Mouse (Mus musculus): ENCODE measurements around the gene Csmd2. TPM values are rescaled to one million over a fixed set of nuclear protein-coding genes. Genes with fewer than 3 reads are reported as not detected.

Gene Csmd2
- polyA plus RNA-seq, 1 experiment from 2014 or later = not detected

DNA sequence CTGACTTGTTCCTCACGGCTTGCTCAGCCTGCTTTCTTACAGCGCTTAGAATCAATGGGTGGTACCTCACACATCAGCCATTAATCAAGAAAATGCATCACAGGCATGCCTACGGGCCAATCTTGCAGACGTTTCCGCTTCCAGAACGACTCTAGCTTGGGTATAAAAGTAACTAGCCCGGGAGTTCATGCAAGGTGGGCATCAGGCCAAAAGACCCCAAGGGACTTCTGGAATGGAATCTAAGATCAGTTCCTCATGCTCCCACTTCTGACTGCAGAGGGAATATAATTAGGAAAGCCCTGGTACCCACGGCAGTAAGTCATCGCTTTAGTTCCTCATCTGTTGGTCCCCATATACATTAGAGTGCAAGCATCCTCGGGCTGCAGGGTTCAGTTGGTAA lies 282.5 kb downstream of the Csmd2 start:
- 86% methylated on average over 9 of the region's 10 CpGs for WGBS (ENCODE audit: missing documents)
- H3K27ac ChIP-seq = no peak overlapping the region
- H3K36me3 ChIP-seq (ENCODE audit: inconsistent target) = no peaks in the 10 kb centered on the region
- no peaks in the 10 kb centered on the region for H3K79me2 ChIP-seq (ENCODE audit: inconsistent target)
- H3K4me3 ChIP-seq (ENCODE audit: inconsistent target) = no peak overlapping the region

DNA sequence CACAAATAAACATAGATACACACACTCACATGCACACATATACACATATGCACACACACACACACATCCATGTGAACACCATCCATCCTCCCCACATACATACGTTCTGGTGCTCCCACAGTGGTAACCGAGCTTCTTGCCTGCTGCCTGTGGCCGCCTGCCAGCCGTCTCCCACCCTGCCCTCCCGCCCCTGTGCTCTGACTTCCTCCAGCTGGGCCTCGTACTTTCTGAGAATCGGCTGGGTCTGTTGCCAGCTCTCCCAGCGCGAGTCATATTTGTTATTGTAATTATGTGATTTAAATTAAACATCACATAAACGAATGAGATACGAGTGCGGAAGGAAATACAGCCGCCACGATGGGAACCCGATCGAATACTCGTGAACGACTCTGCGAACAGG lies 283.3 kb downstream of the Csmd2 start:
- Histone ChIP-seq H3K36me3 (ENCODE audit: inconsistent target) (no peaks in the 10 kb centered on the region), H3K79me2 (ENCODE audit: inconsistent target) (no peaks in the 10 kb centered on the region), H3K27ac (no peak overlapping the region), H3K4me3 (ENCODE audit: inconsistent target) (no peak overlapping the region)
- 83% methylated on average over 17 of the region's 19 CpGs for WGBS (ENCODE audit: missing documents)

DNA sequence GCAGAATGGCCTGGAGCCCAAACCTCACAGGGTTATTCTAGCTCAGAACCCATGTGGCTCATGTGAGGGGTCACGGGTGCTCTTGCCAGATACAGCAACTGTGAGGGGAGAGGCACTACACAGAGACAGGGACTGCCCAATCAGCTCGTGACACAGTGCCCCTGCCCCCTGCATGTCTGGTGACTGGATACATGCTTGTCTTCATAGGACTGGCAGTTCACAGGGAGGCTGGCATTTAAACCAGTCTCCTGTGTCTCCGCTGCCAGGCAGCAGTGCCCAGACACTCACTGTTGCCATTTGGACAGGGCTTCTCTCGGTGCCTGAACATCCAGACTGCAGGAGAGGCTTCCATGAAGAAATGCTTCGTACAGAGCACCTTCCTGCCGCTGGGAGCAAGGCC lies 284.8 kb downstream of the Csmd2 start:
- H3K79me2 ChIP-seq (ENCODE audit: inconsistent target) = no peaks in the 10 kb centered on the region
- no peak overlapping the region for H3K4me3 ChIP-seq (ENCODE audit: inconsistent target)
- no peak overlapping the region for H3K27ac ChIP-seq
- 74% methylated on average over 6 of the region's 6 CpGs for WGBS (ENCODE audit: missing documents)
- no peaks in the 10 kb centered on the region for H3K36me3 ChIP-seq (ENCODE audit: inconsistent target)

DNA sequence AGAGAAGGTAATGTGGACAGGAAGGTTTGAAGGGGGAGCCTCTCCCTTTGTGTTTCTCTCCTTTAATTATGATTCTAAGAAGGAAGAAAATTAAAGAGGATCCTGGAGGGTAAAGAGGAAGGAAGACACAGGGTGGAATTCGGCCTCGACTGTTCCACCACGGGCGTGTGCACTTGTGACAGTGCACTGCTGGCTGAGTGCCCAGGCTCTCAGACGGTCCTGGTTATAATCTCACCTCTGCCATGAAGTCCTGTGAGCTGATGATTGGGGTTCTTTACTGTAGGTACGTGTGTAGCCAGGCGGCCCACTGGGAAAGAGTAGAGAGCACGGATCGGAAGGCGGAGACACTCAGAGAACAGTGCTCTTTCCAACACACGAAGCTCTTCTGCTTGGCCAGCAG lies 285.5 kb downstream of the Csmd2 start:
- Histone ChIP-seq H3K4me3 (ENCODE audit: inconsistent target) (no peak overlapping the region), H3K27ac (no peak overlapping the region), H3K79me2 (ENCODE audit: inconsistent target) (no peaks in the 10 kb centered on the region), H3K36me3 (ENCODE audit: inconsistent target) (no peaks in the 10 kb centered on the region)
- WGBS (ENCODE audit: missing documents) = 72% methylated on average over 11 of the region's 11 CpGs

DNA sequence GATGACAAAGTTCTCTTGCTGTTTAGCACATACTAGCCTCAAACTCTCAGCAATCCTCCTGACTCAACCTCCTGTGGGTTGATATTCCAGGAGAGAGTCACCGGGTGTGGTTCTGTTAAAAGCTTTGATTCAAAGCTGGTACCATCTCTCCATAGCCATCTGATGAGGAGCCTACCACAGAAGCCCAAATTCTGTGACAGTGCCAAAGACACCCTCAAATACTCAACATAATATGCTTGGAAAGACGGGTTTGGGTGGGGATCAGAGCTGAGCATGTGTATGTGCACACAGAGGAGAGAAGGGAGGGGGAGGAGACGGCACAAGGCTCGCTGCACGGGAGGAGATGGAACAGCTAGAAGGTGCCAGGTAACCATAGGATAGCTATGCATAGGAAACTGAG lies 287.5 kb downstream of the Csmd2 start:
- Histone ChIP-seq H3K4me3 (ENCODE audit: inconsistent target) (no peak overlapping the region), H3K27ac (no peak overlapping the region), H3K36me3 (ENCODE audit: inconsistent target) (no peaks in the 10 kb centered on the region), H3K79me2 (ENCODE audit: inconsistent target) (no peaks in the 10 kb centered on the region)
- WGBS (ENCODE audit: missing documents) = 74% methylated on average over 5 of the region's 5 CpGs

DNA sequence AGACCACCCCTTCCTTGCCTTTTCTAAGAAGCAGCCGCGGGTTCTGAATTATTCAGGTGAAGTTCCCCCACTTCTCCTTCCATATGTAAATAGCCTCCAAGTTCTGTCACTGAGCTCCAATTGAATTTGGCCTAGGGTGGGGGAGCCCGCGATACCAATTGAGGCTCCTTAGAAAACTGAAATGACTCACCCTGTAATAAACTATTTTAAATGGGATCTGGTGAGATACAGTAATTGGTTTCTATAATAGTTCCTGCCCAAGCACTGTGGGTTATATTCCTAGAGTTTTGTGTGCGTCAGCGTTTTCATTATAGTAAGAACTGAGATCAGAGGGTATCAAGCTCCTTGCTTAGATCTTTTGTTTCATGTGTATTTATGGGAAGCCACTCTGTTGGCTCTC lies 287.9 kb downstream of the Csmd2 start:
- WGBS (ENCODE audit: missing documents) = 71% methylated on average over 6 of the region's 6 CpGs
- H3K36me3 ChIP-seq (ENCODE audit: inconsistent target) = no peaks in the 10 kb centered on the region
- no peak overlapping the region for H3K27ac ChIP-seq
- H3K4me3 ChIP-seq (ENCODE audit: inconsistent target) = no peak overlapping the region
- no peaks in the 10 kb centered on the region for H3K79me2 ChIP-seq (ENCODE audit: inconsistent target)

DNA sequence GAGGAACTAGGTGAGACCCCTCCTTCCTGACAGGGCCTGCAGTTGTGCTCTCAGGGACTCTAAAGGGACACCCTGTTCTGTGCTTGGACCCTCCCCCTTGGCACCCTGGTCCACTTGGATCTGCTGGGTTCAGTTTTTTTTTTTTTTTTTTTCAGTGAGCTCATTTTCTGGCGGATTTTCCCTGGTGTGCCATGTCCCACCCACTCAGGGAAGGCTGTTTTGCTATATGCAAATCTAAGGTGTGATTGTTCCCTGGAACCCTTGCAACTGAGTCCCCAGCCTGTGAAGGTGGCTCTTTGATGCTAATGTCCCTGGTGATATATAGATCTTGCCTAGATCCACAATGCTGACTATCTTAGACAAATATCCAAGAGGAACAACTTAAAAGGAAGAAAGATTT lies 297.4 kb downstream of the Csmd2 start:
- H3K4me3 ChIP-seq (ENCODE audit: inconsistent target) = no peak overlapping the region
- no peak overlapping the region for H3K27ac ChIP-seq
- 58% methylated on average over 1 of the region's 1 CpGs for WGBS (ENCODE audit: missing documents)
- H3K36me3 ChIP-seq (ENCODE audit: inconsistent target) = no peaks in the 10 kb centered on the region
- H3K79me2 ChIP-seq (ENCODE audit: inconsistent target) = no peaks in the 10 kb centered on the region

DNA sequence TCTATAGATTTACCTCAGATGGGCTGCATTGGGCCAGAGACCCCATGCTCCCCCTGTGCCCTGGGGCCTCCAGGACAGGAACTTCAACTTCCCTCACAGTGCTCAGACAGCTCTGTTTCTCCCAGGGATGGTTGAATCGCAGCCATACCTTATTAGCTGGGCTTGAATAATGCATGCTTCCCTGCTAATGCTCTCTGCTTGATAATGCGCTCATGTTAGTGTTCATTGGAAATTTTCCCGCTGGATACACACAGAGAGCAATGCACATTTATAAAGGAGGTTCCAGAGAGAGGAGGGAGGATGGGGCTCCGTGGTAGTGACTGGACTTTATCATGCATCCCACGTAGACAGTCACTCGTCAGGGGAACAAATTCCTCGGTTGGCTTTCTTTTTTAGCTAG lies 300.4 kb downstream of the Csmd2 start:
- Histone ChIP-seq H3K4me3 (ENCODE audit: inconsistent target) (no peak overlapping the region), H3K79me2 (ENCODE audit: inconsistent target) (no peaks in the 10 kb centered on the region), H3K36me3 (ENCODE audit: inconsistent target) (no peaks in the 10 kb centered on the region), H3K27ac (no peak overlapping the region)
- 76% methylated on average over 7 of the region's 7 CpGs for WGBS (ENCODE audit: missing documents)

DNA sequence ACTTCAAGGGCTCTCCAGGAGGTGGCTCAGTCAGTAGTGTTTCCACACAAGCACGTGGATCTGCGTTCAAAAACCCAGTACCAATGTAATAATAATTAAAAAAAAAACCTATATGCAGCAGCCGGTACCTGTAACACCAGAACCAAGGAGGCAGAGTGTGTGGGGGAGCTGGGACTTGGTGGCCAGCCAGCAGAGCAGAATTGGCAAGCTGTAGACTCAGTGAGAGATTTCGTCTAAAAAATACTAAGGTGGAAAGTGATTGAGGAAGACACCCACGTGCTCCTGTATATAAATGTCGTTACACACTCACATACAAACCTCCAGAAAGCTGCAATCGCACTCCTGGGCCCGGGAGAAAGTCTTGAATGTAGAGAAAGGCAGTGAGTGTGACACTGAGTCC lies 316.4 kb downstream of the Csmd2 start:
- Histone ChIP-seq H3K36me3 (ENCODE audit: inconsistent target) (no peaks in the 10 kb centered on the region), H3K79me2 (ENCODE audit: inconsistent target) (no peaks in the 10 kb centered on the region), H3K27ac (no peak overlapping the region), H3K4me3 (ENCODE audit: inconsistent target) (no peak overlapping the region)
- WGBS (ENCODE audit: missing documents) = 74% methylated on average over 6 of the region's 8 CpGs

DNA sequence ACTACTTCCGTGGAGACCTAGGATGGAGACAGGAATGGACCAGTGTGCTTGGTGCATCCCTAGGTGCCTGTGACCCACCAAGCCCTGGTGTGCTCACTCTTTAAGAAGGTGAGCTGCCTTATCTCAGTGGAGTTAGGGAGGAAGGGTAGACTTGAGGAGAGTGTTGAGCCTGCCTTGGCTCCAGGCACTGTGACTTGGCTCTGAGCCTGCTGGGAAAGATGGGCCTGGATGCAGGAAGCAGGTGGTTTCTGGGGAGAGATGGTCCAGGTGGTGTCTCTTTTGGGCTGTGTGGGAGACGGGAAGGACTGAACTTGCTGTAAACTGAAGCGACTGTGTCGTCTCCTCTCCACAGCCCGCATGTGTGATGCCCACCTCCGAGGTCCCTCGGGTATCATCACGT lies 318.4 kb downstream of the Csmd2 start:
- H3K27ac ChIP-seq = no peak overlapping the region
- no peak overlapping the region for H3K4me3 ChIP-seq (ENCODE audit: inconsistent target)
- WGBS (ENCODE audit: missing documents) = 89% methylated on average over 8 of the region's 8 CpGs
- no peaks in the 10 kb centered on the region for H3K79me2 ChIP-seq (ENCODE audit: inconsistent target)
- no peaks in the 10 kb centered on the region for H3K36me3 ChIP-seq (ENCODE audit: inconsistent target)

DNA sequence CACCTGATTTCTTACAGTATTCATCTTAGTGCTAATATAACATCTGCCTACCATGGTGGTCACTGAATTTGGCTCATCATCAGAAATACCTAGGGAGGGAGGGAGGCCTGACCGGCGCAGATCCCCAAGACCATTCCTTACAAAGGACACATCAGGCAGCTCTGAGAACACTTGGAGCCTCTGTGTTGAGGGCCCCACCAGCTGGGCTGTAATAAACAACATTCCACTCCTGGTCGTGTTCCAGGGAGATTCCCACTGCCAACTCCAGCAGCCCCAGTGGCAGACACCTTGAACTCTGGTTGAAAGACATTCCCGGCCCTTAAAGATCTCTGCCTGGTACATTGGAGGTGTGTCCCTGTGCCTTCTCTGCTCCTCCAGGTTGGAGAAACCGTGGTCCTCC lies 327.7 kb downstream of the Csmd2 start:
- WGBS (ENCODE audit: missing documents) = 58% methylated on average over 4 of the region's 5 CpGs
- H3K79me2 ChIP-seq (ENCODE audit: inconsistent target) = no peaks in the 10 kb centered on the region
- no peak overlapping the region for H3K27ac ChIP-seq
- H3K4me3 ChIP-seq (ENCODE audit: inconsistent target) = no peak overlapping the region
- H3K36me3 ChIP-seq (ENCODE audit: inconsistent target) = no peaks in the 10 kb centered on the region

DNA sequence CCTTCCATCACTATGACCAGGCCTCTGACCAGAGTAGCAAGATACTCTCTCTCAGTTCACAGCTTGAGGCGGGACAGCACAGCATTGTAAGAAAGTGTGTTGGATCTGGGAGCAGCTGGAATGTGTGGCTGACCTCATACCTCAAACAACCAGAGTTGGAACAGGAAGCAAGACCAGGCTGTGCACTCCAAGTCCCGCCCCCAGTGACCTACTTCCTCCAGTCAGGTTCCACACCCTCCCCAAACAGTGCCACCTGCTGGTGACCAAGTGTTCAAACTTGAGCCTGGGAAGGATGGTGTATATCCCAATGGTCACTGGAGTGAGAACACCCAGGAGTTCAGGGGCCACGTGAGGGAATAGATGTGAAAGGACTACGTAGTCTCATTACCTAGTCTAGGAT lies 330.3 kb downstream of the Csmd2 start:
- no peaks in the 10 kb centered on the region for H3K36me3 ChIP-seq (ENCODE audit: inconsistent target)
- H3K79me2 ChIP-seq (ENCODE audit: inconsistent target) = no peaks in the 10 kb centered on the region
- WGBS (ENCODE audit: missing documents) = 94% methylated on average over 3 of the region's 4 CpGs
- no peak overlapping the region for H3K27ac ChIP-seq
- no peak overlapping the region for H3K4me3 ChIP-seq (ENCODE audit: inconsistent target)

DNA sequence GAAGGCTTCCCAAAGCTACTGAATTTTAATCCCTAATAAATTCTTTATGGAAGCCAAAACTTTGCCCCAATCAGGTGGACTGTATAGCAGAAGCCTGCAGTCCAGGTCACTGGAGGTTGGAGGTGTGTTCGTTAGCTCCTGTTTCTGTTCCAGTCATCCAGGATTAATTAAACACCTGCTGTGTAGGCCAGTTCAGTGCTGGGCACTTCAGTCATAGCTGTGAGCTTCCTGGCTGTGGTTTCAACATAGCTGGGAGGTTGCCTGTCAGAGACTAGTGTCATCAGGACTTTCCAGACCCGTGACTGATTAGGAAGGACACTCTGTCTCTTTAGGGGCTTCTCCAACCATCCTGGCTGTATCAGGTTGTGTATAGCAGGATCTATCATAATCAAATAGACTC lies 337.9 kb downstream of the Csmd2 start:
- Histone ChIP-seq H3K4me3 (ENCODE audit: inconsistent target) (no peak overlapping the region), H3K27ac (no peak overlapping the region), H3K79me2 (ENCODE audit: inconsistent target) (no peaks in the 10 kb centered on the region), H3K36me3 (ENCODE audit: inconsistent target) (no peaks in the 10 kb centered on the region)
- WGBS (ENCODE audit: missing documents) = 82% methylated on average over 2 of the region's 2 CpGs

DNA sequence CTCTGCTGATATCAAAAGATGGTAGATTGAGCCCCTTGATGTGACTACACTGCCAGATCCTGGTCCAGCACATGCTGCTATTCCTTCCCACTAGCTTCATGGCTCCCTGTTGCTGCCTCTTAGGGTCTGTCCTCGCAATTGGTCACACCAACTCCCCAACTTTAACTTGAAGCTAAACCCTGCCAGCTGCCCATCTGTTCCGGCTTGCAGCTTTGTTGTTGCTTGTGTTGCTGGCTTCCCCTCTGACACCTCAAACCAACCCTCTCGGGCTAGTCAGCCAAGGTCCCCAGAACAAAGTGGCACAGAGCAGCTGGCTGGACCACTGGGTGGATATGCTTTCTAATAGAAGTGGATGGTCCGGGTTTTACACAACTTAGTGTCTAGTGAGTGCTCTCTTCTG lies 339.1 kb downstream of the Csmd2 start:
- H3K4me3 ChIP-seq (ENCODE audit: inconsistent target) = no peak overlapping the region
- H3K27ac ChIP-seq = no peak overlapping the region
- WGBS (ENCODE audit: missing documents) = 69% methylated on average over 4 of the region's 4 CpGs
- H3K36me3 ChIP-seq (ENCODE audit: inconsistent target) = no peaks in the 10 kb centered on the region
- H3K79me2 ChIP-seq (ENCODE audit: inconsistent target) = no peaks in the 10 kb centered on the region

DNA sequence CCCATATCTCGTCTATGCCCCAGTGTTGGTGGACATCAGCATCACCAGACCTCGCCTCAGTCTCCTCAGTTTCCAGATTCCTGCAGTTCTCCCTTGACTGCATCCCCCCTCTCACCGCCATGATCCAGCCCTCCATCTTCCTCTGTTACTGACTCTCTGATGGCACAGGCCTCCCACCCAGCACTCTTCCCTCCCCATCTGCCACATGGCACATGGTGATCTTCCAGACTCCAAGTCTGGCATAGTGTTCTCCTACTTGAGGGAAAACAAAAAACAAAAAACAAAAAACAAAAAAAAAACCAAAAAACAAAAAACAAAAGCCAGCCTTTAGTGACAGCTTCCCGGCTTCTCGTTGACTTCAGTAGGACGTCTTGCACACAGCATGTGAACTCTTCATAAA lies 339.8 kb downstream of the Csmd2 start:
- no peaks in the 10 kb centered on the region for H3K36me3 ChIP-seq (ENCODE audit: inconsistent target)
- H3K79me2 ChIP-seq (ENCODE audit: inconsistent target) = no peaks in the 10 kb centered on the region
- H3K4me3 ChIP-seq (ENCODE audit: inconsistent target) = no peak overlapping the region
- 74% methylated on average over 6 of the region's 6 CpGs for WGBS (ENCODE audit: missing documents)
- H3K27ac ChIP-seq = no peak overlapping the region

DNA sequence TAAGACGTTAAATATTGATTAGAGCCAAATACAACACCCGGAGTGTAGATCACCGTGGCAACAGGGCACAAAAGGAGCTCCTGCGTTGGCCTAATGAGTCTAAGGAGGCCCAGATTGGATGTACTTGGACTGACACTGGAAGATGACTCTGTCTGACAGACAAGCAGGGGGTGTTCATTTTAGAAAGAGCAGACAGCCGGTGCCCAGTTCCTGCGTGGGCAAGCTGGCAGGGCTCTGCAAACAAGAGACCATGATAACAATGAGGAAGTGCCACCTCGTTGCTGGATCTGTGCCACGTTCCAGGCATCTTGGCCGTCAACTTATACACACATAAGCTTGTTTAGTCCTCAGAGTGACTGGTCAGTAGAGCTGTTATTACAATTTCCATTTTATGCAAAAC lies 342.9 kb downstream of the Csmd2 start:
- Histone ChIP-seq H3K27ac (no peak overlapping the region), H3K4me3 (ENCODE audit: inconsistent target) (no peak overlapping the region), H3K79me2 (ENCODE audit: inconsistent target) (no peaks in the 10 kb centered on the region), H3K36me3 (ENCODE audit: inconsistent target) (no peaks in the 10 kb centered on the region)
- 40% methylated on average over 9 of the region's 9 CpGs for WGBS (ENCODE audit: missing documents)

Data from macrophage (primary cell).